Mouse (Mus musculus): Measurements from ENCODE around the gene Gria1.

Gene Gria1

GRCm38 (mm10) chr11:57162931-57163330 is 151.7 kb downstream of the Gria1 start:
- no peak for DNase-seq (ENCODE audit: low read depth, low spot score)

- no peak for DNase-seq (ENCODE audit: low read depth, low spot score)
Measured at GRCm38 (mm10) chr11:57170058-57170457, 158.9 kb downstream of the Gria1 start.

- DNase-seq (ENCODE audit: low read depth, low spot score): no peak
Measured at GRCm38 (mm10) chr11:57174165-57174564, 163.0 kb downstream of the Gria1 start.

GRCm38 (mm10) chr11:57176552-57176951 is 165.4 kb downstream of the Gria1 start:
- DNase-seq (ENCODE audit: low read depth, low spot score): peak; percentile 24

- no peak for DNase-seq (ENCODE audit: low read depth, low spot score)
Measured at GRCm38 (mm10) chr11:57184216-57184615, 173.0 kb downstream of the Gria1 start.

- DNase-seq (ENCODE audit: low read depth, low spot score): no peak
Measured at GRCm38 (mm10) chr11:57185110-57185509, 173.9 kb downstream of the Gria1 start.

- no peak for DNase-seq (ENCODE audit: low read depth, low spot score)
Measured at GRCm38 (mm10) chr11:57189391-57189790, 178.2 kb downstream of the Gria1 start.

- no peak for DNase-seq (ENCODE audit: low read depth, low spot score)
Measured at GRCm38 (mm10) chr11:57194746-57195145, 183.6 kb downstream of the Gria1 start.

- no peak for DNase-seq (ENCODE audit: low read depth, low spot score)
Measured at GRCm38 (mm10) chr11:57201245-57201976, 190.2 kb downstream of the Gria1 start.

- no peak for DNase-seq (ENCODE audit: low read depth, low spot score)
Measured at GRCm38 (mm10) chr11:57204371-57204770, 193.2 kb downstream of the Gria1 start.

GRCm38 (mm10) chr11:57207260-57207659 is 196.1 kb downstream of the Gria1 start:
- no peak for DNase-seq (ENCODE audit: low read depth, low spot score)

GRCm38 (mm10) chr11:57214079-57214478 is 202.9 kb downstream of the Gria1 start:
- DNase-seq (ENCODE audit: low read depth, low spot score): no peak

- no peak for DNase-seq (ENCODE audit: low read depth, low spot score)
Measured at GRCm38 (mm10) chr11:57214583-57214982, 203.4 kb downstream of the Gria1 start.

- no peak for DNase-seq (ENCODE audit: low read depth, low spot score)
Measured at GRCm38 (mm10) chr11:57222797-57223569, 211.8 kb downstream of the Gria1 start.

GRCm38 (mm10) chr11:57235446-57235845 is 224.3 kb downstream of the Gria1 start:
- DNase-seq (ENCODE audit: low read depth, low spot score): no peak

GRCm38 (mm10) chr11:57236431-57236830 is 225.2 kb downstream of the Gria1 start:
- DNase-seq (ENCODE audit: low read depth, low spot score): no peak

GRCm38 (mm10) chr11:57239758-57240157 is 228.6 kb downstream of the Gria1 start:
- DNase-seq (ENCODE audit: low read depth, low spot score): no peak

- DNase-seq (ENCODE audit: low read depth, low spot score): no peak
Measured at GRCm38 (mm10) chr11:57243835-57244234, 232.6 kb downstream of the Gria1 start.

- DNase-seq (ENCODE audit: low read depth, low spot score): no peak
Measured at GRCm38 (mm10) chr11:57244543-57244942, 233.4 kb downstream of the Gria1 start.

GRCm38 (mm10) chr11:57248870-57249269 is 237.7 kb downstream of the Gria1 start:
- DNase-seq (ENCODE audit: low read depth, low spot score): no peak

- DNase-seq (ENCODE audit: low read depth, low spot score): no peak
Measured at GRCm38 (mm10) chr11:57250129-57250528, 238.9 kb downstream of the Gria1 start.

GRCm38 (mm10) chr11:57271687-57272086 is 260.5 kb downstream of the Gria1 start:
- no peak for DNase-seq (ENCODE audit: low read depth, low spot score)

- no peak for DNase-seq (ENCODE audit: low read depth, low spot score)
Measured at GRCm38 (mm10) chr11:57274687-57275086, 263.5 kb downstream of the Gria1 start.

All from WW6 (cell line).